Mouse (Mus musculus) cerebellum, adult 2 months (tissue): Measurements from ENCODE around the gene Foxo3.

Experiments
- CTCF ChIP-seq: fragments of 200-500 bp; IDR thresholded peaks from 2 replicates; pipeline ENCODE4 v1.5.1; 2011; ENCODE audit warnings: low read depth, mild to moderate bottlenecking, control low read depth, low read length, moderate library complexity, borderline replicate concordance; ENCODE audit not compliant: insufficient read depth
- POLR2A ChIP-seq: fragments of 200-500 bp; IDR thresholded peaks from 2 replicates; pipeline ENCODE4 v1.6.1; 2011; ENCODE audit warnings: low read length, control low read depth, borderline replicate concordance; ENCODE audit not compliant: insufficient read depth

DNA sequence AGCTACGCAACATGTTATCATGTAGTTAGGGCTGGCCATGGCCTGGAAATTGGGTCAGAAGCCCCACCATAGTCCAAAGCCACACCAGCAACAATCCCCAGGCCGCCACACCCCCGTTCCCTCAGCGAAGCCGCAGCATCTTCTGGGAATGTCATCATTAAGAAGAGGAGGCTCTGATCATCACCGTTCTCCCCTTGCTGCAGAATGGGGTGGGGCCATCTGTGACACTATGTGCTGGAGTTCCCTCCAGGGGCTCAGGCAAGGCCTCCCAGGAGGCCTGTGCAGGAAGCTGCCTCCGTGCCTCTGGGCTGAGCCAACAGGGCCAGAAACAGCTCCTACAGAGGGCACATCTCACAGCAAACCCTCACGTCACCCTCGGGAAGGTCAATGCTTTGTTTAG is 88.5 kb downstream of the Foxo3 start:
- no peak for TF ChIP-seq POLR2A
- no peak for TF ChIP-seq CTCF
